Mouse (Mus musculus) hindbrain, embryonic 11.5 days (tissue): Measurements from ENCODE around the gene Ctsll3. TPM values are rescaled to one million over a fixed set of nuclear protein-coding genes. Genes with fewer than 3 reads are reported as not detected.

Source experiments
- ATAC-seq: fragments of 200-750 bp; cut with Nextera tagmentation; 2 replicates; pipeline ENCODE4 v1.8.0; 2017; ENCODE audit warnings: mild to moderate bottlenecking, moderate TSS enrichment, moderate library complexity; ENCODE audit not compliant: low FRiP score
- DNase-seq: peaks from one replicate; pipeline ENCODE4 v3.0.0-alpha.2; 2015; ENCODE audit warnings: low spot score
- H3K27ac ChIP-seq: fragments of 300-500 bp; sonication (generic); 2 replicates; pipeline ENCODE4 v1.5.1; 2014; ENCODE audit warnings: mild to moderate bottlenecking, low read depth, low read length
- H3K27me3 ChIP-seq: fragments of 300-500 bp; sonication (generic); 2 replicates; pipeline ENCODE4 v1.6.1; 2014; ENCODE audit warnings: mild to moderate bottlenecking, low read length, moderate library complexity, mixed read lengths; ENCODE audit not compliant: control insufficient read depth, insufficient read depth
- H3K36me3 ChIP-seq: fragments of 300-500 bp; sonication (generic); 2 replicates; pipeline ENCODE4 v1.6.1; 2014; ENCODE audit warnings: mild to moderate bottlenecking, low read length, moderate library complexity, mixed read lengths; ENCODE audit not compliant: control insufficient read depth, insufficient read depth
- H3K4me1 ChIP-seq: fragments of 300-500 bp; sonication (generic); replicated peaks from 2 replicates; pipeline ENCODE4 v1.6.1; 2014; ENCODE audit warnings: low read length, mixed read lengths; ENCODE audit not compliant: control insufficient read depth, insufficient read depth
- H3K4me2 ChIP-seq: fragments of 300-500 bp; sonication (generic); replicated peaks from 2 replicates; pipeline ENCODE4 v1.6.1; 2014; ENCODE audit warnings: mild to moderate bottlenecking, low read depth, low read length
- H3K4me3 ChIP-seq: fragments of 300-500 bp; sonication (generic); 2 replicates; pipeline ENCODE4 v1.5.1; 2014; ENCODE audit warnings: low read depth, low read length
- H3K9ac ChIP-seq: fragments of 300-500 bp; sonication (generic); 2 replicates; pipeline ENCODE4 v1.6.1; 2014; ENCODE audit warnings: low read depth, low read length
- H3K9me3 ChIP-seq: fragments of 300-500 bp; sonication (generic); 2 replicates; pipeline ENCODE4 v1.6.1; 2016; ENCODE audit warnings: low read length; ENCODE audit not compliant: control insufficient read depth
- WGBS: fragments of 180-500 bp; shearing (Covaris S2); extraction: QIAGEN DNeasy Blood & Tissue Kit; methylation state at CpG from one replicate; pipeline ENCODE4 v1.1.7; 2014; 5-methylcytosine and 5-hydroxymethylcytosine counted together
- polyA plus RNA-seq: library from polyadenylated mRNA; unstranded; fragments of >200 nt; fragmentation: Nextera tagmentation; extraction: Ambion mirVana; gene quantifications from 2 replicates; pipeline ENCODE4 v1.2.1, GENCODE M21; 2014

Gene Ctsll3
- polyA plus RNA-seq, 1 experiment from 2014 or later = not detected

DNA sequence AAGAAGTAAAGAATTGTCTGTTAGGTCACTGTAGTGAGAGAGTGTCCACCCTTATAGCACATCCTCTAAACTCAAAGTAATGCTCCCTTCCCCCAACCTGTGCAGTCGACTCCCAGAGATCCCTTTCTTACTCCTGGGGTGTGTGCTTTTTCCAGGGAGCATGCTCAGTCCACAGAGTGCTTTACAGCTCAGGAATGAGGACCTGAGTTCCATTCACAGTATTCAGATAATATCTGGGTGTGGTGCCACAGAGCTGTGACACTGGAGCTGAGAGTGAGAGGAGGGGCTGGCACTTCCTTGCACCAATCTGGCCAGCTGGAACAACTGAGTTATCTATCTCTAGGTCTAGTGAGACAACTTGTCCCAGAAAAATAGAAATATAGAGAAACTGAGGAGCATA is 11.1 kb upstream of the Ctsll3 start:
- no peak overlapping the region for H3K9ac ChIP-seq
- no peaks in the 10 kb centered on the region for H3K9me3 ChIP-seq
- H3K27ac ChIP-seq = no peak overlapping the region
- DNase-seq (no peak), ATAC-seq (no peak)
- no peaks in the 10 kb centered on the region for H3K27me3 ChIP-seq
- no peak overlapping the region for H3K4me2 ChIP-seq
- H3K4me3 ChIP-seq = no peak overlapping the region
- 89% methylated on average over 1 of the region's 1 CpGs for WGBS
- H3K4me1 ChIP-seq = no peaks in the 10 kb centered on the region
- no peaks in the 10 kb centered on the region for H3K36me3 ChIP-seq

DNA sequence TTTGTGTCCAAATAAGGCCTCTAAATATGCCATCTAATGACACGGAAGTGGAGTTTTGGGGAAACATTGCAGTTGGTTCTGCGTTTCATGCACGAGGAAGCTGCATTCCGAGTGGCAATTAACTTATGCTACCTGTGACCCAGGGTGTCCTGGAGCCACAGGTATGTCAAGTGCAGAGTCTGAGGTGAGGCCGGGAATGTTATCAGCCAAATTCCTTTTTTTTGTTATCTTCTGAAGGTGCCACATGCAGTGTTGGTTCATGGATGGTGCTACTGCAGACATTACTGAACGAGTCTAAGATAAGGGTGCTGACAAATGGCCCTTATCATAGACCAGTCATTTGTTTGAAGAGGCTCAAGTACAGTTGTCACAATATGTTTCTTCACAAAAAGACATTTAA is 10.1 kb upstream of the Ctsll3 start:
- 88% methylated on average over 6 of the region's 6 CpGs for WGBS
- H3K4me2 ChIP-seq = no peak overlapping the region
- H3K27me3 ChIP-seq = no peaks in the 10 kb centered on the region
- no peak overlapping the region for H3K9ac ChIP-seq
- DNase-seq = no peak
- no peaks in the 10 kb centered on the region for H3K4me1 ChIP-seq
- no peaks in the 10 kb centered on the region for H3K9me3 ChIP-seq
- H3K36me3 ChIP-seq = no peaks in the 10 kb centered on the region
- ATAC-seq = no peak
- H3K27ac ChIP-seq = no peak overlapping the region
- H3K4me3 ChIP-seq = no peak overlapping the region

DNA sequence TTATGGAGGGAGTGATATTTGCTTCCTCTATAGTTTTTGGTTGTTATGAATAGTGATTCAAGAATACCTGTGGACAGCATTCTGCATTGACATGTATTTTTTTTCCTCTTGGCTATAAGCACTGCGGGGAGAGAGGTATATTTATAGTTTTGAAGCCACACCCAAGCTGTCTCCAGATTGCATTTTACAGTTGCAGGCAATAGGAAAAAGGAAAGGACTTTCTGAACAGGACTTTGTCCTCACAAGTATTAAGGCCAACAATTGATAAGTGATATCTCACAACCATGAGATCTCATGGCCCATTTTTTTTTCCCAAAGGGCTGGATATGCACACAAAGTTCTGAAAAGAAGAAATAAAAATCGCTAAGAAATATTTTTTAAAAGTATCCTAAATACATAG is 7.0 kb upstream of the Ctsll3 start:
- Histone ChIP-seq H3K36me3 (no peaks in the 10 kb centered on the region), H3K4me2 (no peak overlapping the region), H3K9ac (no peak overlapping the region), H3K27ac (no peak overlapping the region), H3K27me3 (no peaks in the 10 kb centered on the region), H3K4me3 (no peak overlapping the region), H3K4me1 (no peaks in the 10 kb centered on the region), H3K9me3 (no peaks in the 10 kb centered on the region)
- ATAC-seq (no peak), DNase-seq (no peak)
- 72% methylated on average over 2 of the region's 2 CpGs for WGBS

DNA sequence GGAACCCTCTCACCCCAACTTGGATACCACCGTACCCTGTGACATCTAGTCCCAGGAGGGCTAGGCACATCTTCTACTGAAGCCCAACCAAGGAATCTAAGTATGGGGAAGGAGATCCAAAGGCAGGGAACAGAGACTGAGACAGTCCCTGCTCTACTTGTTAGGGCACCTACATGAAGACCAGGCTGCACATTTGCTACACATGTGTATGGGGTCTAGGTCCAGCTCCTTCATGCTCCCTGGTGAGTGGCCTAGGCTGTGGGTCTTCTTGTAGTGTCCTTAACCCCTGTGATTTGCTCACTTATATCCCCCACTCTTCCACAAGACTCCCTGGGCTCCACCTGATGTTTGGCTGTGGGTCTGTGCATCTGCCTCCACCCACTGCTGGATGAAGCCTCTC is 13.2 kb downstream of the Ctsll3 start:
- no peaks in the 10 kb centered on the region for H3K36me3 ChIP-seq
- 71% methylated on average over 1 of the region's 1 CpGs for WGBS
- H3K27ac ChIP-seq = no peak overlapping the region
- no peak overlapping the region for H3K4me2 ChIP-seq
- ATAC-seq (no peak), DNase-seq (no peak)
- no peak overlapping the region for H3K9ac ChIP-seq
- H3K27me3 ChIP-seq = no peaks in the 10 kb centered on the region
- H3K4me3 ChIP-seq = no peak overlapping the region
- no peaks in the 10 kb centered on the region for H3K9me3 ChIP-seq
- H3K4me1 ChIP-seq = no peaks in the 10 kb centered on the region

DNA sequence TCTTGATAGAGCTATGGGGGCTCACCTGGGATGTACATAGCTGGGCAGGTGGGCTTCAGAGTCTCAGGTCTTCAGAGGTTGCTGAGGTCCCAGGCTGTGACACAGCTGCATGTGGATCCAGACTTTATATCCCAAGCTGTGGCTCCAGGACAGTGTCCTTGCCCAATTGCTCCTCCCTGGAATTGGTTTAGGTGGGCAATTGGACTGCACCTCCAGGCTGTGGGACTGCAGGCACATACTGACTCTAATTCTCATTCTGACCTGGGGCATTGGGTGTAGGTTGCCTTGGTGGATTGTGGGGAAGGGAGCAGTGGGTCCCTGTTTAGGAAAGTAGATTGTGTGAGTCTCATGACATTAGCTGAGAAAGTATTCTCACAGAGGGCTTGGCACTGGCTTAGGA is 16.4 kb downstream of the Ctsll3 start, which contains the start of gene BC051665:
TSS of gene BC051665 (minus strand) at position 101 of the 400 bp plus-strand sequence.
- Histone ChIP-seq H3K4me3 (no peak within 1 kb of the TSS), H3K36me3 (no peaks in the 10 kb centered on the region), H3K4me1 (no peaks in the 10 kb centered on the region), H3K4me2 (no peak within 1 kb of the TSS), H3K27ac (no peak within 1 kb of the TSS), H3K9me3 (no peaks in the 10 kb centered on the region), H3K27me3 (no peaks in the 10 kb centered on the region), H3K9ac (no peak within 1 kb of the TSS)
- DNase-seq (no peak), ATAC-seq (no peak)

DNA sequence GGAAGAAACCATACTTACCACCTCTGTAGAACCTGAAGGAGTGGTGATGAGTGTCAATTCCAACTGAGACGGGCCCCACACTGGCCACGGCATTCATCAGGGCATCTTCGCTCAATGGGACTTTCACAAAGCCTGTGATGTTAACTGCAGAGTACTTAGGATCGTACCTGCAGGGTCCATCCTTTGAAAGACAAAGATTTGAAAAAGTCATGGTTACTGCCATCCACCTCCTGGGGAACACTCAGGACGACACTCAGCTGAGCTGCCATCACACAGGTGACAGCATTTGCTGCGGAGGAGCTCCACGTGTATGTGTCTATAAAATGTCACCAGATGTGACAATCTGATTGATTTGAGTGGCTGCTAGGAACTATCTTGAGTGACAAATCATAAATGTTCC is 19.3 kb downstream of the Ctsll3 start:
- Histone ChIP-seq H3K4me3 (no peak overlapping the region), H3K27me3 (no peaks in the 10 kb centered on the region), H3K4me1 (no peaks in the 10 kb centered on the region), H3K9me3 (no peaks in the 10 kb centered on the region), H3K4me2 (no peak overlapping the region), H3K36me3 (no peaks in the 10 kb centered on the region), H3K27ac (no peak overlapping the region), H3K9ac (no peak overlapping the region)
- 86% methylated on average over 7 of the region's 7 CpGs for WGBS
- ATAC-seq = no peak
- no peak for DNase-seq

DNA sequence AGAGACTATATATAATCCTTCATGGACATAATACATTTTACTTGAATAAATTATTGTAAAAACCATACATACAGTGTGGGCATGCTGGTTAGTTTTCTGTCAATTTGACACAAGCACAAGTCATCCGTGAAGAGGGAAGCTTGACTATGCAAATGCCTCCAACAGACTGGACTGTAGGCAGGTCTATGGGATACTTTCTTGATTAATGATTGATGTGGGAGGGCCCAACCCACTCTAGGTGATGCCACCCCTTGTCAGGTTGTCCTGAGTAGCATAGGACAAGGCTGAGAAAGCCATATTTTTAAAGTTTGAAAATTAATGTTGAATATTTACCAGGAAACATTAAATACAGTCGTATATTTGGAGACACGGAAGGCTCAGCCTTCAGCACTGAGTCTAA is 22.1 kb downstream of the Ctsll3 start:
- 89% methylated on average over 3 of the region's 3 CpGs for whole genome bisulfite sequencing
- ATAC-seq (no peak), DNase-seq (no peak)
- Histone ChIP-seq H3K36me3 (no peaks in the 10 kb centered on the region), H3K4me3 (no peak overlapping the region), H3K4me2 (no peak overlapping the region), H3K27ac (no peak overlapping the region), H3K9me3 (no peaks in the 10 kb centered on the region), H3K4me1 (no peaks in the 10 kb centered on the region), H3K27me3 (no peaks in the 10 kb centered on the region), H3K9ac (no peak overlapping the region)

DNA sequence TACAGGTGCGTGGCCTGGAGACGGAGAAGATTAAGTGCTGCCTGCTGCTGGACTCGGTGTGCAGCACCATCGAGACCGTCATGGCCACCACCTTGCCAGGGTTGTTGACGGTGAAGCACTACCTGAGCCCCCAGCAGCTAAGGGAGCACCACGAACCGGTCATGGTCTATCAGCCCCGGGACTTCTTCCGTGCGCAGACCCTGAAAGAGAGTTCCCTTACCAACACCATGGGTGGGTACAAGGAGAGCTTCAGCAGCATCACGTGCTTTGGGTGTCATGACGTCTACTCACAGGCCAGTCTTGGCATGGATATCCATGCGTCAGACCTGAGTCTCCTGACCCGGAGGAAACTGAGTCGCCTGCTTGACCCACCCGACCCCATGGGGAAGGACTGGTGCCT is 41.5 kb downstream of the Ctsll3 start:
- ATAC-seq = no peak
- no peak for DNase-seq
- Histone ChIP-seq H3K4me3 (no peak overlapping the region), H3K4me2 (no peak overlapping the region), H3K27me3 (no peaks in the 10 kb centered on the region), H3K9ac (no peak overlapping the region), H3K36me3 (0 out of 2 replicates have a peak, but pooled peaks cover 11% of the 10 kb centered on the region), H3K4me1 (no peaks in the 10 kb centered on the region), H3K27ac (no peak overlapping the region), H3K9me3 (no peaks in the 10 kb centered on the region)
- WGBS = 97% methylated on average over 17 of the region's 17 CpGs

DNA sequence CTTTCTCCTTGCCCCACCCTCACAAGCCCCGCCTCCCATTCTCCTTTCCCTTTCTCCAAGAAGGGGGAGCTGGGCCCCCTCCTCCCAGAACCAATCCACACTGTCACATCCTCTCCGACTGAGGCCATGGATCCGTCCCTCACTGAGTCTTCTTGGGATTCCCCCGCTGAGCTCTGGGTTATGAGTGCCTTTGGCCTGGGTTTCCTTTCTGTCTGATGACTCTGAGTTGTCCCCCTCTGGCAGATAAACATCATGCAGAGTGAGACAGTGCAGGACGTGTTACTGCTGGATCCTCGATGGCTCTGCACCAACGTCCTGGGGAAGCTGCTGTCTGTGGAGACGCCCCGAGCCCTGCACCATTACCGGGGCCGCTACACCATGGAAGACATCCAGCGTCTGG is 42.3 kb downstream of the Ctsll3 start:
- no peaks in the 10 kb centered on the region for H3K27me3 ChIP-seq
- no peak overlapping the region for H3K4me2 ChIP-seq
- ATAC-seq = no peak
- H3K9ac ChIP-seq = no peak overlapping the region
- 93% methylated on average over 12 of the region's 12 CpGs for WGBS
- H3K4me3 ChIP-seq = no peak overlapping the region
- H3K9me3 ChIP-seq = no peaks in the 10 kb centered on the region
- no peak overlapping the region for H3K27ac ChIP-seq
- H3K36me3 ChIP-seq = 0 out of 2 replicates have a peak, but pooled peaks cover 11% of the 10 kb centered on the region
- H3K4me1 ChIP-seq = no peaks in the 10 kb centered on the region
- DNase-seq = no peak
